Mouse (Mus musculus) olfactory bulb, adult 2 months (tissue): ENCODE results near the gene Dnmbp.

Experiments used
- CTCF ChIP-seq: fragments of 200-500 bp; IDR thresholded peaks from 2 replicates; pipeline ENCODE4 v1.5.1; 2012; ENCODE audit warnings: low read depth, mild to moderate bottlenecking, low read length, moderate library complexity; ENCODE audit not compliant: insufficient read depth
- POLR2A ChIP-seq: fragments of 200-500 bp; IDR thresholded peaks from 2 replicates; pipeline ENCODE4 v1.6.1; 2012; ENCODE audit warnings: mild to moderate bottlenecking, low read depth, low read length, moderate library complexity; ENCODE audit not compliant: insufficient read depth

DNA sequence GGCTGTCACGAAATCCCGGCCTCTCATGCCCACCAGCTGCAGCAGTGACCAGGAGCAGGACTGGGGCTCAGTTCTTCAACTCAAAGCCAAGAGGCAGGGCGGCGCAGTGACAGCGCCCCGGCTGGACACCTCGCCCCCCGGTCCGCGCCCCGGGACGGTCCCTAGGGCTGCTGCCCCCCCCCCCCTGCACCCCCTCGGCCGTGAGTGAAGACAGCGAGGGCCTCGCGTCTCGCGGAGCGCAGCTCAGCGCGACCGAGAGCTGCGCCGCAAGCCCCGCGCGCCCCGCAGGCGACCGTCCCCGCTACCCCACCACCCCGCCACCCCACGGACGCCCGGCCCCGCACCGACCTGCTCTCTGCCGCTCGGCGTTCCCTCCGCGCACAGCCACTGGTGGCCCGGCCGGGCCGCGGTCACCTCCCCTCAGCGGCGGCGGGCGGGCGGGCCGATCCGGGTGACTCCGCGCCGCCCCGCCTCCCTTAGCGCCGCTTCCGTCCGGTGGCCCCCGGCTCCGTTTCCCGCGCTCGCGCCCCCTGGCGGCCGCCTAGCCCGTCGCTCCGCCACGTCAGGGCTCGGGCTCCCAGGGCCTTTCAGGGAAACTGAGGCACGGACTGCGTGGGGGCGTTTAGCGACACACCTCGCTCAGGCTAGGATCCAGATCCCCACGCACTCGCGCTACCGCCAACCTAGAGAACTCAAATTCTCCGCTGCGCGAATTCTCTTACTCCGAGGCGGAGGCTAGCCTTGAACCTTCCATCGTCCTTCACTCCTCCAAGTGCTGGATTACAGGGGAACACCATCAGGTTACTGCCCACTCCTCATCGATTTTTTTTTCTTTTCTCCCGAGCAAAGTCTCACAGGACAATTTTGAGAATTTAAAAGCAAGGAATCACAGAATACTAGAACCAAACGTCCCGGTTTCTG lies at the start of gene Dnmbp:
- TF ChIP-seq CTCF: peak; percentile 96
- no peak for TF ChIP-seq POLR2A
